Mouse (Mus musculus) neutrophil, adult 5-6 weeks (primary cell): ENCODE measurements around the gene Ppm1m. TPM values are rescaled to one million over a fixed set of nuclear protein-coding genes. Genes with fewer than 3 reads are reported as not detected.

Experiments used
- total RNA-seq: library from RNA; stranded (forward); fragments of 200-1000 nt; gene quantifications from 2 replicates; pipeline ENCODE4 v1.2.3, GENCODE M21; 2017

The Ppm1m gene
- total RNA-seq, 1 experiment from 2014 or later, result 59.0 TPM

Other genes with a start within 250 kb of the Ppm1m start
- 0.12 TPM in 1 of 2 replicates, not detected in the other for gene Col6a5, start 239.1 kb downstream of the Ppm1m start, total RNA-seq
- gene Col6a4, start 103.0 kb downstream of the Ppm1m start, total RNA-seq, result not detected in 2 replicates
- gene Glyctk, start 41.6 kb downstream of the Ppm1m start, total RNA-seq, result 3.7 and 4.2 TPM in 2 replicates
- 69.2 and 80.1 TPM in 2 replicates for gene Wdr82, start 28.8 kb downstream of the Ppm1m start, total RNA-seq
- gene Twf2, start 3.4 kb upstream of the Ppm1m start, total RNA-seq, result 102 and 111 TPM in 2 replicates
- 14.5 and 14.8 TPM in 2 replicates for gene Tlr9, start 22.9 kb upstream of the Ppm1m start, total RNA-seq
- 78.1 and 87.3 TPM in 2 replicates for gene Alas1, start 48.9 kb upstream of the Ppm1m start, total RNA-seq
- 0.98 and 1.4 TPM in 2 replicates for gene Poc1a, start 81.3 kb upstream of the Ppm1m start, total RNA-seq
- gene Dusp7, start 168.9 kb upstream of the Ppm1m start, total RNA-seq, result 18.7 and 22.0 TPM in 2 replicates
- gene Rpl29, start 229.7 kb upstream of the Ppm1m start, total RNA-seq, result 440 and 528 TPM in 2 replicates
- 5.2 and 5.9 TPM in 2 replicates for gene Acy1, start 238.6 kb upstream of the Ppm1m start, total RNA-seq
- gene Abhd14b, start 247.7 kb upstream of the Ppm1m start, total RNA-seq, result 3.2 and 3.3 TPM in 2 replicates
- 2.2 and 3.3 TPM in 2 replicates for gene Abhd14a, start 247.9 kb upstream of the Ppm1m start, total RNA-seq